Mouse (Mus musculus) stomach, embryonic 14.5 days (tissue): ENCODE measurements around the gene Smyd4. TPM values are rescaled to one million over a fixed set of nuclear protein-coding genes. Genes with fewer than 3 reads are reported as not detected.

Experiments
- ATAC-seq: fragments of 200-750 bp; cut with Nextera tagmentation; 2 replicates; pipeline ENCODE4 v1.8.0; 2017; ENCODE audit warnings: low read depth, moderate TSS enrichment; ENCODE audit not compliant: insufficient number of reproducible peaks, insufficient read depth, low FRiP score
- H3K27ac ChIP-seq: fragments of 300-500 bp; sonication (generic); 2 replicates; pipeline ENCODE4 v1.5.1; 2014; ENCODE audit warnings: mild to moderate bottlenecking, low read length, moderate library complexity, mixed read lengths
- H3K27me3 ChIP-seq: fragments of 300-500 bp; sonication (generic); 2 replicates; pipeline ENCODE4 v1.6.1; 2014; ENCODE audit warnings: low read length, control low read depth, mixed read lengths; ENCODE audit not compliant: control insufficient read depth, insufficient read depth
- H3K36me3 ChIP-seq: fragments of 300-500 bp; sonication (generic); 2 replicates; pipeline ENCODE4 v1.6.1; 2014; ENCODE audit warnings: mild to moderate bottlenecking, control low read depth, low read length, moderate library complexity, mixed read lengths; ENCODE audit not compliant: control insufficient read depth, insufficient read depth
- H3K4me1 ChIP-seq: fragments of 300-500 bp; sonication (generic); 2 replicates; pipeline ENCODE4 v1.6.1; 2014; ENCODE audit warnings: low read length, control low read depth, mixed read lengths; ENCODE audit not compliant: control insufficient read depth, insufficient read depth
- H3K4me2 ChIP-seq: fragments of 300-500 bp; sonication (generic); replicated peaks from 2 replicates; pipeline ENCODE4 v1.6.1; 2014; ENCODE audit warnings: low read depth, low read length, control low read depth
- H3K4me3 ChIP-seq: fragments of 300-500 bp; sonication (generic); 2 replicates; pipeline ENCODE4 v1.5.1; 2014; ENCODE audit warnings: low read depth, low read length, control low read depth
- H3K9ac ChIP-seq: fragments of 300-500 bp; sonication (generic); replicated peaks from 2 replicates; pipeline ENCODE4 v1.6.1; 2014; ENCODE audit warnings: low read depth, mild to moderate bottlenecking, control low read depth, low read length, moderate library complexity, mixed read lengths
- H3K9me3 ChIP-seq: fragments of 300-500 bp; sonication (generic); 2 replicates; pipeline ENCODE4 v1.6.1; 2016; ENCODE audit warnings: low read depth, low read length, control low read depth; ENCODE audit not compliant: control insufficient read depth
- WGBS: fragments of 180-500 bp; shearing (Covaris S2); extraction: QIAGEN DNeasy Blood & Tissue Kit; methylation state at CpG from one replicate; pipeline ENCODE4 v1.1.7; 2014; 5-methylcytosine and 5-hydroxymethylcytosine counted together
- polyA plus RNA-seq: library from polyadenylated mRNA; unstranded; fragments of >200 nt; fragmentation: Nextera tagmentation; extraction: Ambion mirVana; gene quantifications from 2 replicates; pipeline ENCODE4 v1.2.1, GENCODE M21; 2014

The Smyd4 gene
- polyA plus RNA-seq, 1 experiment from 2014 or later, result 12.6 TPM

DNA sequence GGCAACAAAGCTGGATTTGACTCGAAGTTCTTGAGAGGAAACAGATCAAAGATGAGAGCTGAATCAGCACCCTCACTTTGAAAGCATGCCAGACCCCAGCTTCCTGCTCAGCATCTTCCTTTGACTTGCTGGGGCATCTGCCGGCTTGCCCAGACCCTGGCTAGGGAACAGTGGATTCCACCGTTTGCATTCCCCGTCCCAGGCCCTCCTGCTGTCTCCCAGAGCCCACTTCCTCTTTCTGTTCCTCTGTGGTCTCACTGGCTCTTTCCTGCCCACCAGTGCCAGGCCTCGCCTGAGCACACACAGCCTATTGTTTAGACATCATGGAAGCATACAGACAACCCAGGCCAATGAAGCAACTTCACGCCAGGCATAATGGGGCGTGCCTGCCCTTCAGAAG lies 66.9 kb downstream of the Smyd4 start:
- 59% methylated on average over 7 of the region's 7 CpGs for WGBS
- no peaks in the 10 kb centered on the region for H3K9me3 ChIP-seq
- H3K36me3 ChIP-seq, result no peaks in the 10 kb centered on the region; the same call in 1 of the 2 replicates
- no peak overlapping the region for H3K4me3 ChIP-seq
- H3K27me3 ChIP-seq, result no peaks in the 10 kb centered on the region
- no peak overlapping the region for H3K27ac ChIP-seq
- no peak for ATAC-seq
- H3K4me1 ChIP-seq, result no peaks in the 10 kb centered on the region
- no peak overlapping the region for H3K4me2 ChIP-seq
- H3K9ac ChIP-seq, result no peak overlapping the region

DNA sequence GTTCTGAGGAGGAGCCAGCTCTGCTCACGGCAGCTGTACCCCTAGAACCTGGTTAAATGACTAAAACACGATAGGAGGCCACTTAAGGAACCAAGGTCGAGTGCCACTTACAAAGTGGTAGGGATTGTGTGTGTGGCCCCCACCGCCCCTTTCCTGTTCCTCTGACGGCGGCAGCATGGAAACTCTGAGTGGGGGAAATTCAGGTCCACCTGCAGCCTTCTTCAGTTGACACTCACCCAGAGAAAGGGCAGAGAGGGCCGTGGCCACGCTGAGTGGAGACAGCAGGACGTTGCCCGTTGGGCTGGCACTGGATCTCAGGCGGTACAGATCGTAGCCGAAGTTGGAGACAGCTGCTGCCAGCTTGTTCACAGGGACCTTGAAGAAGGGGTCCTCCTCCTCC lies 67.8 kb downstream of the Smyd4 start:
- Histone ChIP-seq H3K27me3 (no peaks in the 10 kb centered on the region), H3K9me3 (no peaks in the 10 kb centered on the region), H3K27ac (no peak overlapping the region), H3K36me3 (no peaks in the 10 kb centered on the region), H3K4me2 (no peak overlapping the region), H3K4me1 (no peaks in the 10 kb centered on the region), H3K4me3 (no peak overlapping the region), H3K9ac (no peak overlapping the region)
- no peak for ATAC-seq
- 87% methylated on average over 13 of the region's 13 CpGs for WGBS

DNA sequence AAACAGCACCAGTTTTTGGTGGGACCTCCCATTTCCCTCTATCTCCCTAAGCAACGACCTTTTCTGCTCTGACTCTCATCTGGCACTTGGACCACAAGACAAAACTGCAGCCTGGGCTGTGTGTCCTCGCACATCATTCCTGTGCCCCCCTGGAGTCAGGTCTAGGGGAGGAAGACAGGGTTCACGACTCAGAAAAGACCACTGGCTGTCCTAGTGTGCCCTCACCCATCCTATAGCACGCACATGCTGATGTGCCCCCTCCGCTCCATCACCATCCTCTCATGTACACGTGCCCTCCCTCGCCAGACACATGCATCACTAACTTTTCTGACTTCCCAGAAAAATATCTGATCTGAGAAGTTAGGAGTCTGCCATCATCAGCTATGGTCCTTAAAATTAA lies 71.8 kb downstream of the Smyd4 start:
- Histone ChIP-seq H3K36me3 (no peaks in the 10 kb centered on the region), H3K9ac (no peak overlapping the region), H3K4me3 (no peak overlapping the region), H3K27ac (no peak overlapping the region), H3K9me3 (no peaks in the 10 kb centered on the region), H3K4me2 (no peak overlapping the region), H3K4me1 (peaks cover 10% of the 10 kb centered on the region), H3K27me3 (no peaks in the 10 kb centered on the region)
- ATAC-seq, result no peak
- 79% methylated on average over 7 of the region's 7 CpGs for WGBS

DNA sequence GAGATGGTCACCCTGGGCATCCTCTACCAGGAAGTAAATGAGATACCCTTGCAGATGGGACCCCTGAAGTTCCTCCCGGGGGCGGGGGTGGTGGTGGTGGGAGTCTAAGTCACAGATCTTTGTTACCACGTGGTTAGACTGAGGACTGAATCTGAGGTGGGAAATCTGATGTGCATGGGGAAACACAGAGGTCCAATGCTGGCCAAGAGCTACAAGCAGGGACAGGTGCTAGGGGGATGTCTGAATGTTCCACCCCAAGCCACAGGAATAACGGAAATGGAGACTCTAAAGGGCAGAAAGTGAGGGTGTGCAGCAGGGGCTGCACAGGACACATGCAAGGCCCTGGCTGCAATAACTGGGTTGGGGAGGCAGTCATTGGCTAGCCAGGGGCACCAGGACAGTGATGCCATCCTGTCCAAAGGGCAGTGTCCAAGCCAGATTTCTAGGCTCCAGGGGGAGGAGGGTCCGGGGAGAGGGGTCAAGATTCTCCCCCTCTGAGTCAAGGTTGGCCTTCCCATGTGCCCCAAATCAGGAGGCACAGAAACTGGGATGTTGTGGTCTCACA lies 72.7 kb downstream of the Smyd4 start:
- no peaks in the 10 kb centered on the region for H3K9me3 ChIP-seq
- H3K9ac ChIP-seq, result no peak overlapping the region
- H3K27ac ChIP-seq, result no peak overlapping the region
- H3K27me3 ChIP-seq, result no peaks in the 10 kb centered on the region
- no peaks in the 10 kb centered on the region for H3K36me3 ChIP-seq
- H3K4me2 ChIP-seq, result no peak overlapping the region
- 65% methylated on average over 5 of the region's 5 CpGs for WGBS
- peaks cover 10% of the 10 kb centered on the region for H3K4me1 ChIP-seq
- ATAC-seq, result no peak
- no peak overlapping the region for H3K4me3 ChIP-seq

DNA sequence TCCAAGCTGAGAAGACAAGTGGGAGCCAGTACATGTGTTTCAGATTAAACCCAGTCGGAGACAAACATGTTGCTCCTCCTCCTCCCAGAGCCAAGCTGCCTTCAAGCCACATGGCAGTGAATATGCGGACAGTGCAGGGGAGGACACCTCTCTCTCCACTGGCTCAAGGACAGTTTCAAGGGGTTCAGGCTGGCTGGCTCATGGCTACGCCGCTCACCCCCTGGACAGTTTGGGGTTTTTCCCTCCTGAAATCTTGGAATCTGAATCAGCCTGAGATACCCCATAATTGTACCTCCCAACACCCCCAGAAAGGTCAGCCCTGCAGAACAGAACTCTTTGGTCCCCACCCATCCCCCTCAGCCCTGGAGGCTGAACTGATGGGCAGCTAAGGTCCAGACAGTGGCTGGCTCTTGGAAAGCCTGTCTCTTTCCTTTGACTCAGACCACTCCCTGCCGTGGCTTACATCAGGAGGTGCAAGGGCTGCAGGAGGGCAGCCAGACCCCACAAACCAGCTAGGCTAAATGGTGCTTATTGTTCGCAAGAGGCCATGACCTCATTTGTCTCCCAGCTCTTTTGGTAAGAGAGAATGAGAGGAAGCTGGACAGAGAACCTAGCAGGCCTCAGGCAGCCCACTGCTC lies 73.3 kb downstream of the Smyd4 start:
- Histone ChIP-seq H3K27me3 (no peaks in the 10 kb centered on the region), H3K27ac (no peak overlapping the region), H3K9me3 (no peaks in the 10 kb centered on the region), H3K4me1 (peaks cover 10% of the 10 kb centered on the region), H3K4me2 (peak overlapping the region; percentile 44), H3K9ac (peak overlapping the region; percentile 15; the same call in 1 of the 2 replicates), H3K4me3 (peak overlapping the region; percentile 34), H3K36me3 (no peaks in the 10 kb centered on the region)
- 0 out of 2 replicates have a peak, but pooled peaks have one; percentile 8 for ATAC-seq
- whole genome bisulfite sequencing, result 37% methylated on average over 6 of the region's 6 CpGs

DNA sequence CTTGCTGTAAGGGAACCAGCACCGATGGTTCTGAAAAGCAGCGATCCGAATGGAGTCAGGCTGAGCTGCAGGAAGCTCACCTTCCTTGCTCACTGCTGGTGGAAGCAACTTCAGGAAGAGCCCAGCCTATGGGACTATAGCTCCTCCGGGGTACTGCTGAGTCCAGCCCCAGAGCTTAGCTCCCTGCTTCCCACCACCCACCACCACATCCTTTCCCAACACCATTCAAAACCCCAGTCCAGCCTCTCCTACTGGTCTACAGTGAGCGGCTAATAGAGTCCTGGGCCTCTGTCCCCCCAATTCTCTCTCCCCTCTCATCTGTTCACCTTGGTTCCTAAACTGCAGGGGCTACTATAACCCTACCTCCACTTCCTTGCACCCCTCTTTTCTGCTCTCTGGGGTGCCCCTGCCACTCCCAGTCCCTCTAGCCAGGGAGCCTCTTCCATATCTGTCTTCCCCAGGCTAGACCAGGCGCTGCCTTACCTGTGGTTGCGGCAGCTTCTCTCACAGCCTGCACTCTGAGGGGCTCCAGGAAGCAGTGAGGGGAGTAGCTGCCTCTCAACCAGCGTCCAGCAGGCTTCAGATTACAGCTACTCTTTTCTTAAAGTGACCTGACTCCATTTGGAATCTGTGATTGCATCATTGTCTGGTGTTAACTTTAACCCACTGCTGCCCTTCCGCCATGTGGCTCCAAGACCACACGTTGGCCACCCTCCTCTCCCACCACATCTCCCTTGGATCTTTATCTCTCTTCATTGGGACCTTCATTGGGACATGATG lies 74.0 kb downstream of the Smyd4 start, which contains the start of gene Serpinf1:
Gene Serpinf1 (minus strand): TSS at position 689 of the 780 bp plus-strand sequence.
- peak within 1 kb of the TSS; percentile 34 for H3K4me3 ChIP-seq
- H3K27ac ChIP-seq, result no peak within 1 kb of the TSS

DNA sequence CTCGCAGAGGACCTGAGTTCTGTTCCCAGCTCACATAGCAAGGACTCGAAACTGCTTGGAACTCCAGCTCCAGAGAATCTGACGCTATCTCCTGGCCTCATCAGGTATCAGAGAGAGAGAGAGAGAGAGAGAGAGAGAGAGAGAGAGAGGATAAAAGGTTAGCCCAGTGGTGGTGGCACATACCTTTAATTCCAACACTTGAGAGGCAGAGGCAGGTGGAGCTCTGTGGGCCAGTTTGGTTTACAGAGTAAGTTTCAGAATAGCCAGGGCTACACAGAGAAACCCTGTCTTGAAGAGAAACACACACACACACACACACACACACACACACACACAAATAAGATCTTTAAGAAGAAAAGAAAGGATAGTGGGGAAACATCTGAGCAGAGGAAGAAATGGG lies 74.9 kb downstream of the Smyd4 start:
- peaks cover 10% of the 10 kb centered on the region for H3K4me1 ChIP-seq
- no peak overlapping the region for H3K4me3 ChIP-seq
- H3K4me2 ChIP-seq, result no peak overlapping the region
- WGBS, result 92% methylated on average over 3 of the region's 3 CpGs
- H3K27ac ChIP-seq, result no peak overlapping the region
- no peaks in the 10 kb centered on the region for H3K36me3 ChIP-seq
- H3K27me3 ChIP-seq, result no peaks in the 10 kb centered on the region
- H3K9ac ChIP-seq, result no peak overlapping the region
- no peak for ATAC-seq
- H3K9me3 ChIP-seq, result no peaks in the 10 kb centered on the region

More for the DNA sequence above, 74.0 kb downstream of the Smyd4 start, which contains the start of gene Serpinf1:
- Histone ChIP-seq H3K36me3 (no peaks in the 10 kb centered on the region), H3K9ac (peak within 1 kb of the TSS; percentile 15; the same call in 1 of the 2 replicates), H3K4me1 (peaks cover 10% of the 10 kb centered on the region), H3K27me3 (no peaks in the 10 kb centered on the region), H3K4me2 (peak within 1 kb of the TSS; percentile 44), H3K9me3 (no peaks in the 10 kb centered on the region)
- ATAC-seq, result peak; percentile 28; the same call in 1 of the 2 replicates
- 38% methylated on average over 10 of the region's 10 CpGs for WGBS

DNA sequence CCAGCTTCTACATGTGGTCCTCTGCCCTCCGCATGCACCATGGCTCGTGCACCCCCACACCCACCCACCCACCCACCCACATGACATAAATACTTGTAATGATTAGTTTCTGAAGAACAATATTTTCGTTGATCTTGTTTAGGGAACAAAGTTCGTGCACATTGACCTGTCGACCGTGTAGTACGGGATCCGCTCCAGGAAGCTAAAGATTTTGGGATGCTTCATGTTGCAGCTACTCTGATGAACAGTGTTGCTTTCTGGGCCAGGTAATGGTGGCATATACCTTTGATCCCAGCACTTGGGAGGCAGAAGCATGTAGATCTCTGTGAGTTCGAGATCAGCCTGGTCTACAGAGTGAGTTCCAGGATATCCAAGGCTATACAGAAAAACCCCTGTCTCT lies 75.8 kb downstream of the Smyd4 start:
- H3K27me3 ChIP-seq, result no peaks in the 10 kb centered on the region
- no peaks in the 10 kb centered on the region for H3K9me3 ChIP-seq
- H3K4me2 ChIP-seq, result no peak overlapping the region
- no peak overlapping the region for H3K9ac ChIP-seq
- H3K36me3 ChIP-seq, result no peaks in the 10 kb centered on the region
- H3K4me1 ChIP-seq, result peaks cover 10% of the 10 kb centered on the region
- no peak overlapping the region for H3K27ac ChIP-seq
- ATAC-seq, result no peak
- no peak overlapping the region for H3K4me3 ChIP-seq
- WGBS, result 90% methylated on average over 9 of the region's 9 CpGs
